Mouse (Mus musculus): ENCODE results near the gene Pxmp4.

GRCm38 (mm10) chr2:154572996-154573395 is 30.5 kb downstream of the Pxmp4 start:
- TF ChIP-seq GATA1 (IDR thresholded peaks at IDR 0.05; ENCODE audit: low read length): no peak
- TF ChIP-seq TAL1 (IDR thresholded peaks at IDR 0.05; ENCODE audit: low read length): no peak
